Mouse (Mus musculus): ENCODE measurements around the gene Prep.

- TF ChIP-seq POLR2A (IDR thresholded peaks at IDR 0.05; ENCODE audit: insufficient read depth, low read depth, low read length) = no peak
- TF ChIP-seq CTCF (IDR thresholded peaks at IDR 0.05) = no peak
- TF ChIP-seq EP300 (IDR thresholded peaks at IDR 0.05; ENCODE audit: insufficient read depth, low read depth, low read length) = no peak
Observed at GRCm38 (mm10) chr10:45165851-45166250, 98.8 kb downstream of the Prep start.

All from heart, adult 2 months (tissue).